Comparison of ENCODE assay signal across 8 mouse cellular contexts in genomic region chr14:56887887-56888286, GRCm38 (mm10). TPM values are rescaled to one million over a fixed set of nuclear protein-coding genes. Genes with fewer than 3 reads are reported as not detected.
A peak's percentile ranks its signal among the peaks of the same experiment; 100 is the strongest.
DNase-seq lines count a peak whose midpoint lies in the region; ATAC-seq lines count a peak whose summit lies in the region.

No protein-coding gene starts in this region.

- no peak for ATAC-seq in hindbrain, embryonic 13.5 days (ENCODE audit: low FRiP score)

- peaks cover 12% of the 10 kb centered on the region for H3K36me3 ChIP-seq in hindbrain, embryonic 13.5 days

- H3K9me3 ChIP-seq in hindbrain, embryonic 13.5 days, result no peaks in the 10 kb centered on the region

- DNase-seq in Muller cell, postnatal 12 days (ENCODE audit: inconsistent ontology term), result peak; percentile 83
- peak; percentile 69 for DNase-seq in cerebellum, adult 9-11 months
- DNase-seq in frontal cortex, postnatal 10 days (ENCODE audit: low spot score in 2 of 2), result peak; percentile 62 to 78
- peak; percentile 65 to 66 for DNase-seq in layer of hippocampus, postnatal 36 days
- peak; percentile 85 for DNase-seq in lung, postnatal 25 days (ENCODE audit: low spot score)
- peak; percentile 39 for DNase-seq in retina, adult 2 months (ENCODE audit: low read depth, low spot score)
- DNase-seq in thymus, postnatal 25 days, result peak; percentile 83

- H3K27ac ChIP-seq in hindbrain, embryonic 13.5 days, result peak overlapping the region; percentile 99

- H3K4me2 ChIP-seq in hindbrain, embryonic 13.5 days, result peak overlapping the region; percentile 62

- under 1% methylated on average over 9 of the region's 9 CpGs for WGBS in hindbrain, embryonic 13.5 days

- no peaks in the 10 kb centered on the region for H3K27me3 ChIP-seq in hindbrain, embryonic 13.5 days

- peak overlapping the region; percentile 95 for H3K9ac ChIP-seq in hindbrain, embryonic 13.5 days

- peaks cover 27% of the 10 kb centered on the region for H3K4me1 ChIP-seq in hindbrain, embryonic 13.5 days (replicated peaks)

- peak overlapping the region; percentile 63 for H3K4me3 ChIP-seq in hindbrain, embryonic 13.5 days

RNA-seq across cellular contexts. Expression of gene Zmym2, which starts 1.4 kb away (rescaled TPM):
- polyA plus RNA-seq in hindbrain, embryonic 13.5 days (2015; fragmentation: Nextera tagmentation; extraction: Ambion mirVana), result 70.1 and 77.0 TPM in 2 replicates
- 100 to 1,000 TPM in 1 of 2 experiments, 10 to 100 TPM in 1; 95.1 to 101 TPM for total RNA-seq in layer of hippocampus, postnatal 36 days (2021)
